Mouse (Mus musculus): ENCODE measurements around the gene Pgap1. TPM values are rescaled to one million over a fixed set of nuclear protein-coding genes. Genes with fewer than 3 reads are reported as not detected.
A peak's percentile ranks its signal among the peaks of the same experiment; 100 is the strongest.

Pgap1 gene
- 7.2 and 9.4 TPM in 2 replicates for polyA plus RNA-seq (2015; fragmentation: Nextera tagmentation; extraction: Ambion mirVana)

GRCm38 (mm10) chr1:54557301-54558229 is at the start of gene Pgap1:
Pgap1 (minus strand) TSS chr1:54557684.
- H3K9ac ChIP-seq (ENCODE audit: low read depth, low read length), result peak within 1 kb of the TSS; percentile 64
- H3K9me3 ChIP-seq (ENCODE audit: control insufficient read depth), result no peaks in the 10 kb centered on the region
- H3K4me2 ChIP-seq (replicated peaks; ENCODE audit: low read depth), result peak within 1 kb of the TSS; percentile 97
- peak within 1 kb of the TSS; percentile 69; the same call in 1 of the 2 replicates for H3K27ac ChIP-seq (ENCODE audit: low read depth, low read length)
- peak within 1 kb of the TSS; percentile 67 for H3K4me3 ChIP-seq (ENCODE audit: low read depth, low read length)
- ATAC-seq, result peak; percentile 95
- no peaks in the 10 kb centered on the region for H3K36me3 ChIP-seq (ENCODE audit: control insufficient read depth, insufficient read depth)
- no peaks in the 10 kb centered on the region for H3K27me3 ChIP-seq (replicated peaks; ENCODE audit: control insufficient read depth, insufficient read depth, low read length)
- whole genome bisulfite sequencing, result under 1% methylated on average over 57 of the region's 59 CpGs
- TF ChIP-seq CTCF (IDR thresholded peaks at IDR 0.05; ENCODE audit: low read depth), result 0 out of 2 replicates have a peak, but pooled peaks have one; percentile 2
- H3K4me1 ChIP-seq (replicated peaks; ENCODE audit: control insufficient read depth, insufficient read depth, low read length), result no peaks in the 10 kb centered on the region

GRCm38 (mm10) chr1:54606936-54607335 is 49.5 kb upstream of the Pgap1 start:
- 94% methylated on average over 1 of the region's 1 CpGs for WGBS

GRCm38 (mm10) chr1:54601692-54602091 is 44.2 kb upstream of the Pgap1 start:
- WGBS, result 69% methylated on average over 9 of the region's 9 CpGs
- Histone ChIP-seq H3K4me1 (replicated peaks; ENCODE audit: control insufficient read depth, insufficient read depth, low read length) (no peaks in the 10 kb centered on the region), H3K27ac (ENCODE audit: low read depth, low read length) (peak overlapping the region; percentile 89), H3K9me3 (ENCODE audit: control insufficient read depth) (no peaks in the 10 kb centered on the region), H3K27me3 (replicated peaks; ENCODE audit: control insufficient read depth, insufficient read depth, low read length) (no peaks in the 10 kb centered on the region), H3K4me3 (ENCODE audit: low read depth, low read length) (no peak overlapping the region), H3K9ac (ENCODE audit: low read depth, low read length) (no peak overlapping the region), H3K4me2 (replicated peaks; ENCODE audit: low read depth) (no peak overlapping the region), H3K36me3 (ENCODE audit: control insufficient read depth, insufficient read depth) (no peaks in the 10 kb centered on the region)
- ATAC-seq, result peak; percentile 93
- TF ChIP-seq CTCF (IDR thresholded peaks at IDR 0.05; ENCODE audit: low read depth), result no peak

More at GRCm38 (mm10) chr1:54606936-54607335, 49.5 kb upstream of the Pgap1 start:
- Histone ChIP-seq H3K27ac (ENCODE audit: low read depth, low read length) (no peak overlapping the region), H3K9ac (ENCODE audit: low read depth, low read length) (no peak overlapping the region), H3K4me1 (replicated peaks; ENCODE audit: control insufficient read depth, insufficient read depth, low read length) (no peaks in the 10 kb centered on the region), H3K4me3 (ENCODE audit: low read depth, low read length) (no peak overlapping the region), H3K4me2 (replicated peaks; ENCODE audit: low read depth) (no peak overlapping the region), H3K36me3 (ENCODE audit: control insufficient read depth, insufficient read depth) (no peaks in the 10 kb centered on the region), H3K9me3 (ENCODE audit: control insufficient read depth) (no peaks in the 10 kb centered on the region), H3K27me3 (replicated peaks; ENCODE audit: control insufficient read depth, insufficient read depth, low read length) (no peaks in the 10 kb centered on the region)
- no peak for TF ChIP-seq CTCF (IDR thresholded peaks at IDR 0.05; ENCODE audit: low read depth)
- ATAC-seq, result no peak

DNA sequence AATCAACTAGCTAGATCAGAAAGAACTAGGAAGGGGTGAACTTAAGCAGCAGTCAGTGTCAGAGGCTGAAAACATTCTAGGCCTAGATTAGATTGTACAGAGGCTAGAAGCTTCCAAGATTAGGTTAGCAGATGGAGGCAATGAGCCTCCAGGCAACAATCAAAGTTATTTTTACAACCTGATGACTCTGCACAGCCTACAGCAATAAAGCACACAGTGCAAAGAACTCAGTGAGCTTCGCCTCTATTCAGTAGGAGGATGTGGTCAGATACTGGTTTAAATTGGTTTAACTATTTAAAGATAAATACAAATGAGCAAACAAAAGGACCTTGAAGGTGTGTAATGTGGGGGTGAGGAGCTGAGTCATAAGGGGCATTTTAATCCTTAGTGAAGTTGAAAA is 42.8 kb upstream of the Pgap1 start:
- WGBS, result 44% methylated on average over 1 of the region's 1 CpGs
- H3K4me1 ChIP-seq (replicated peaks; ENCODE audit: control insufficient read depth, insufficient read depth, low read length), result no peaks in the 10 kb centered on the region
- no peak for TF ChIP-seq CTCF (IDR thresholded peaks at IDR 0.05; ENCODE audit: low read depth)
- no peak overlapping the region for H3K9ac ChIP-seq (ENCODE audit: low read depth, low read length)
- H3K36me3 ChIP-seq (ENCODE audit: control insufficient read depth, insufficient read depth), result no peaks in the 10 kb centered on the region
- H3K27ac ChIP-seq (ENCODE audit: low read depth, low read length), result peak overlapping the region; percentile 82
- H3K9me3 ChIP-seq (ENCODE audit: control insufficient read depth), result no peaks in the 10 kb centered on the region
- no peak overlapping the region for H3K4me2 ChIP-seq (replicated peaks; ENCODE audit: low read depth)
- H3K4me3 ChIP-seq (ENCODE audit: low read depth, low read length), result no peak overlapping the region
- H3K27me3 ChIP-seq (replicated peaks; ENCODE audit: control insufficient read depth, insufficient read depth, low read length), result no peaks in the 10 kb centered on the region
- ATAC-seq, result peak; percentile 86

GRCm38 (mm10) chr1:54597594-54598217 is 40.2 kb upstream of the Pgap1 start:
- Histone ChIP-seq H3K9me3 (ENCODE audit: control insufficient read depth) (no peaks in the 10 kb centered on the region), H3K27ac (ENCODE audit: low read depth, low read length) (no peak overlapping the region), H3K9ac (ENCODE audit: low read depth, low read length) (no peak overlapping the region), H3K36me3 (ENCODE audit: control insufficient read depth, insufficient read depth) (no peaks in the 10 kb centered on the region), H3K4me3 (ENCODE audit: low read depth, low read length) (no peak overlapping the region), H3K27me3 (replicated peaks; ENCODE audit: control insufficient read depth, insufficient read depth, low read length) (no peaks in the 10 kb centered on the region), H3K4me2 (replicated peaks; ENCODE audit: low read depth) (no peak overlapping the region), H3K4me1 (replicated peaks; ENCODE audit: control insufficient read depth, insufficient read depth, low read length) (no peaks in the 10 kb centered on the region)
- no peak for ATAC-seq
- WGBS, result 64% methylated on average over 4 of the region's 4 CpGs
- TF ChIP-seq CTCF (IDR thresholded peaks at IDR 0.05; ENCODE audit: low read depth), result no peak

- 82% methylated on average over 2 of the region's 2 CpGs for WGBS
Observed at GRCm38 (mm10) chr1:54596151-54596550, 38.7 kb upstream of the Pgap1 start.

More at GRCm38 (mm10) chr1:54596151-54596550, 38.7 kb upstream of the Pgap1 start:
- Histone ChIP-seq H3K4me1 (replicated peaks; ENCODE audit: control insufficient read depth, insufficient read depth, low read length) (no peaks in the 10 kb centered on the region), H3K4me3 (ENCODE audit: low read depth, low read length) (no peak overlapping the region), H3K9ac (ENCODE audit: low read depth, low read length) (no peak overlapping the region), H3K36me3 (ENCODE audit: control insufficient read depth, insufficient read depth) (no peaks in the 10 kb centered on the region), H3K4me2 (replicated peaks; ENCODE audit: low read depth) (no peak overlapping the region), H3K9me3 (ENCODE audit: control insufficient read depth) (no peaks in the 10 kb centered on the region), H3K27me3 (replicated peaks; ENCODE audit: control insufficient read depth, insufficient read depth, low read length) (no peaks in the 10 kb centered on the region), H3K27ac (ENCODE audit: low read depth, low read length) (no peak overlapping the region)
- no peak for TF ChIP-seq CTCF (IDR thresholded peaks at IDR 0.05; ENCODE audit: low read depth)
- no peak for ATAC-seq

Data from intestine, postnatal 0 days (tissue).